Mouse (Mus musculus) mesoderm, embryonic 11.5 days (tissue): Measurements from ENCODE around the gene Olfr462.

Experiments used
- DNase-seq: peaks from one replicate; pipeline ENCODE4 v3.0.0-alpha.2; 2012; ENCODE audit warnings: low read depth, low spot score

Olfr462 gene

GRCm38 (mm10) chr11:87847884-87848283 lies 44.2 kb downstream of the Olfr462 start:
- no peak for DNase-seq

- no peak for DNase-seq
These were observed 45.0 kb downstream of the Olfr462 start for GRCm38 (mm10) chr11:87846968-87847600.

GRCm38 (mm10) chr11:87841436-87841835 lies 50.6 kb downstream of the Olfr462 start:
- no peak for DNase-seq

GRCm38 (mm10) chr11:87840676-87841075 lies 51.4 kb downstream of the Olfr462 start:
- DNase-seq: no peak
